22 mouse cellular contexts compared by ENCODE assay signal in genomic region chr12:91263705-91264104, GRCm38 (mm10).
"Had no signal": no experiment of that assay in that cellular context is flagged by ENCODE, and none has a peak within 500 bp of the region (broad histone marks: within the 10 kb centered on the region; RNA-seq: fewer than 3 reads in every experiment).

No protein-coding gene starts in this region.

- H3K4me1 ChIP-seq: lung, embryonic 15.5 days; midbrain, embryonic 10.5 days had no signal

- ATAC-seq: liver, postnatal 0 days; lung, postnatal 0 days; midbrain, embryonic 16.5 days had no signal

- DNase-seq: liver, postnatal 0 days; lung, adult 2 months; lung, postnatal 14 days; lung, postnatal 36 days; midbrain, embryonic 14.5 days; retina, postnatal 1 day; right cerebral cortex, adult 18-20 months; right cerebral cortex, postnatal 25 days; right cerebral cortex, postnatal 4 days; spleen, adult 18-20 months; thymus, adult 18-20 months; thymus, postnatal 14 days; thymus, postnatal 4 days had no signal

- H3K27ac ChIP-seq: lung, embryonic 15.5 days; macrophage; midbrain, embryonic 10.5 days; midbrain, embryonic 12.5 days; neural tube, embryonic 13.5 days; neural tube, embryonic 15.5 days had no signal

- H3K27me3 ChIP-seq: lung, embryonic 15.5 days; midbrain, embryonic 12.5 days; neural tube, embryonic 13.5 days; neural tube, embryonic 15.5 days had no signal

- H3K4me2 ChIP-seq: lung, embryonic 15.5 days; midbrain, embryonic 12.5 days; neural tube, embryonic 13.5 days; neural tube, embryonic 15.5 days had no signal

- H3K4me3 ChIP-seq: lung, embryonic 15.5 days; midbrain, embryonic 10.5 days; midbrain, embryonic 12.5 days; myocyte; neural tube, embryonic 13.5 days; neural tube, embryonic 15.5 days had no signal

- H3K9ac ChIP-seq: liver, postnatal 0 days; lung, embryonic 15.5 days; midbrain, embryonic 12.5 days; neural tube, embryonic 13.5 days; neural tube, embryonic 15.5 days had no signal

- H3K36me3 ChIP-seq: lung, embryonic 15.5 days; neural tube, embryonic 13.5 days; neural tube, embryonic 15.5 days had no signal

- H3K9me3 ChIP-seq: lung, embryonic 15.5 days; midbrain, embryonic 10.5 days; midbrain, embryonic 12.5 days; neural tube, embryonic 13.5 days; neural tube, embryonic 15.5 days had no signal
